ENCODE assay signal across 9 mouse cellular contexts in the genomic region with DNA sequence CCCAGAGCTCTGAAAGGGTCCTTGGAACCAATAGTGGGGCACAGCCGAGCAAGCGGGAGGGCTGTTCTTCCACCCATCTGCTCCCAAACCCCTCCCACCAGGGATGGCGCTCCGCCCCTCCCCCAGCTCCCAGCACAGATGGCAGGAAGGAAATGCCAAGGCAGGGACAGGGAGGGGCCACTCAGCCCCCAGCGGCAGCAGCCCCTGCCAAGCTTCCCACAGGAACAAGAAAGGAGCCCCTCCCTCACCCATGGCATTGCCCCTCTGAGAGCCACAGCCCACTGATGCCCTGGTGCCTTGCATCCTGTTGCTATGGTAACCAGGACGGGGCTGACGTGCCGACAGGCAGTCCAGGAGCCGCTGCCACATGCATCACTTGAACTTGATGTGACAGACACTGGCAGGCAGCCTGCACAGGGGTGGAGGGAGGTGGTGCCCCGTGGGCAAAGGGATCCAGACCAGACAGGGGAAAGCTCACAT. TPM values are rescaled to one million over a fixed set of nuclear protein-coding genes. Genes with fewer than 3 reads are reported as not detected.
DNase-seq lines count a peak whose midpoint lies in the region; ATAC-seq and TF ChIP-seq lines count a peak whose summit lies in the region.
"Had no signal": no experiment of that assay in that cellular context is flagged by ENCODE, and none has a peak within 500 bp of the region (broad histone marks: within the 10 kb centered on the region; RNA-seq: fewer than 3 reads in every experiment).

No protein-coding gene starts in this region.

- H3K9me3 ChIP-seq in kidney, postnatal 0 days (replicated peaks; ENCODE audit: low read length), result no peaks in the 10 kb centered on the region
- H3K9me3 ChIP-seq in midbrain, postnatal 0 days (ENCODE audit: low read length), result no peaks in the 10 kb centered on the region

- H3K36me3 ChIP-seq in kidney, postnatal 0 days (ENCODE audit: insufficient read depth, low read length), result no peaks in the 10 kb centered on the region
- H3K36me3 ChIP-seq in kidney, adult 2 months (ENCODE audit: control insufficient read depth, insufficient read depth, low read length), result no peaks in the 10 kb centered on the region
- H3K36me3 ChIP-seq in midbrain, postnatal 0 days (ENCODE audit: insufficient read depth, low read length), result no peaks in the 10 kb centered on the region

- H3K4me2 ChIP-seq in kidney, postnatal 0 days (ENCODE audit: low read length), result no peak overlapping the region
- peak overlapping the region; percentile 33 for H3K4me2 ChIP-seq in midbrain, postnatal 0 days (ENCODE audit: low read depth, low read length, poor library complexity, severe bottlenecking)

- no peaks in the 10 kb centered on the region for H3K27me3 ChIP-seq in kidney, postnatal 0 days (ENCODE audit: insufficient read depth, low read length)
- no peaks in the 10 kb centered on the region for H3K27me3 ChIP-seq in kidney, adult 2 months (replicated peaks; ENCODE audit: control insufficient read depth, insufficient read depth, low read length)
- H3K27me3 ChIP-seq in midbrain, postnatal 0 days (ENCODE audit: insufficient read depth, low read length), result no peaks in the 10 kb centered on the region

- no peak for DNase-seq in kidney, postnatal 0 days (ENCODE audit: low spot score)
- no peak for DNase-seq in kidney, adult 2 months
- DNase-seq in embryo, embryonic 11 days, result peak; percentile 69
- DNase-seq in heart, postnatal 4 days, result peak; percentile 73
- peak; percentile 80 to 83 for DNase-seq in left cerebral cortex, postnatal 14 days (ENCODE audit: low spot score in 2 of 2)
- DNase-seq in midbrain, postnatal 0 days (ENCODE audit: low spot score), result peak; percentile 96
- DNase-seq in ovary, adult 18-20 months (ENCODE audit: low spot score), result no peak
- DNase-seq in thymus, postnatal 10 days (ENCODE audit: low spot score in 2 of 2), result no peak

- ATAC-seq in kidney, postnatal 0 days (replicated peaks; ENCODE audit: low FRiP score, low read depth), result 0 out of 2 replicates have a peak, but pooled peaks have one; percentile 38
- peak; percentile 90 for ATAC-seq in midbrain, postnatal 0 days (ENCODE audit: low FRiP score)

- WGBS in kidney, postnatal 0 days, result 3% methylated on average over 10 of the region's 10 CpGs
- 6% methylated on average over 10 of the region's 10 CpGs for WGBS in kidney, adult 2 months
- WGBS in midbrain, postnatal 0 days, result 1% methylated on average over 10 of the region's 10 CpGs

- H3K4me1 ChIP-seq in kidney, postnatal 0 days (replicated peaks; ENCODE audit: insufficient read depth, low read length), result no peaks in the 10 kb centered on the region
- H3K4me1 ChIP-seq in kidney, adult 2 months (ENCODE audit: control insufficient read depth, insufficient read depth, low read length), result no peaks in the 10 kb centered on the region
- H3K4me1 ChIP-seq in midbrain, postnatal 0 days (ENCODE audit: insufficient read depth, low read length), result peaks cover 21% of the 10 kb centered on the region

- no peak overlapping the region for H3K9ac ChIP-seq in kidney, postnatal 0 days (ENCODE audit: low read depth, low read length)
- H3K9ac ChIP-seq in midbrain, postnatal 0 days (replicated peaks; ENCODE audit: low read length, poor library complexity, severe bottlenecking), result peak overlapping the region; percentile 5; the same call in 1 of the 2 replicates

- H3K27ac ChIP-seq in kidney, postnatal 0 days, result no peak overlapping the region
- H3K27ac ChIP-seq in kidney, adult 2 months (ENCODE audit: insufficient read depth, low read depth, low read length), result no peak overlapping the region
- H3K27ac ChIP-seq in midbrain, postnatal 0 days (ENCODE audit: low read depth, low read length), result peak overlapping the region; percentile 3

- no peak for TF ChIP-seq CTCF in kidney, postnatal 0 days (IDR thresholded peaks at IDR 0.05; ENCODE audit: low read depth)
- no peak for TF ChIP-seq CTCF in kidney, adult 2 months (conservative IDR thresholded peaks at IDR 0.05; ENCODE audit: insufficient read depth, insufficient read length, low read depth, low read length)
- no peak for TF ChIP-seq CTCF in midbrain, postnatal 0 days (IDR thresholded peaks at IDR 0.05)

- intact Hi-C loops in left cerebral cortex, postnatal 14 days (cut with DNase I), result no loop called here

- no peak overlapping the region for H3K4me3 ChIP-seq in kidney, postnatal 0 days (replicated peaks; ENCODE audit: low read depth, low read length)
- H3K4me3 ChIP-seq in kidney, adult 2 months (ENCODE audit: insufficient read depth, low read depth, low read length), result no peak overlapping the region
- H3K4me3 ChIP-seq in midbrain, postnatal 0 days (ENCODE audit: low read depth, low read length), result no peak overlapping the region

- no peak for TF ChIP-seq POLR2A in kidney, adult 2 months (IDR thresholded peaks at IDR 0.05; ENCODE audit: low read depth, low read length)

RNA-seq across cellular contexts. Expression of gene Foxo6, which starts 44.3 kb away (rescaled TPM):
- polyA plus RNA-seq in kidney, postnatal 0 days (2015; fragmentation: Nextera tagmentation; extraction: Ambion mirVana), result 0.11 TPM in 1 of 2 replicates, not detected in the other
- 0.41 and 0.61 TPM in 2 replicates for polyA plus RNA-seq in kidney, adult 2 months (2012; rRNA removed)
- total RNA-seq in heart, postnatal 4 days (2021), result 1 to 10 TPM; 6.1 to 8.3 TPM
- total RNA-seq in left cerebral cortex, postnatal 14 days (2021), result 10 to 100 TPM; 14.7 to 22.4 TPM
- 29.0 and 34.2 TPM in 2 replicates for total RNA-seq in midbrain, postnatal 0 days (2014; rRNA removed)
- 1.7 TPM in 2 replicates for polyA plus RNA-seq in midbrain, postnatal 0 days (2015; fragmentation: Nextera tagmentation; extraction: Ambion mirVana)
- total RNA-seq: liver, adult 2 months had no signal

Comparison
In these comparisons a context has a peak if more than half of its experiments do, and no peak if none do; other contexts are left out.
1. DNase-seq: peak in embryo, embryonic 11 days (single experiment), heart, postnatal 4 days (single experiment), left cerebral cortex, postnatal 14 days (2 of 2) and midbrain, postnatal 0 days (single experiment); none in kidney, postnatal 0 days (single experiment), kidney, adult 2 months (single experiment), ovary, adult 18-20 months (single experiment) and thymus, postnatal 10 days (0 of 2).